Mouse (Mus musculus) kidney, embryonic 15.5 days (tissue): ENCODE results near the gene Ifitm6. TPM values are rescaled to one million over a fixed set of nuclear protein-coding genes. Genes with fewer than 3 reads are reported as not detected.
"Not testable (repeated sequence)": the region's sequence is repeated elsewhere in the genome, so short reads cannot be mapped to it uniquely, and the experiment has no call there.

ENCODE experiments used
- ATAC-seq: fragments of 200-750 bp; cut with Nextera tagmentation; replicated peaks from 2 replicates; pipeline ENCODE4 v1.8.0; 2017; ENCODE audit warnings: moderate TSS enrichment; ENCODE audit not compliant: low FRiP score
- H3K27ac ChIP-seq: fragments of 300-500 bp; sonication (generic); 2 replicates; pipeline ENCODE4 v1.5.1; 2015; ENCODE audit warnings: mild to moderate bottlenecking, inconsistent platforms
- H3K27me3 ChIP-seq: fragments of 300-500 bp; sonication (generic); 2 replicates; pipeline ENCODE4 v1.6.1; 2015; ENCODE audit warnings: inconsistent platforms
- H3K36me3 ChIP-seq: fragments of 300-500 bp; sonication (generic); 2 replicates; pipeline ENCODE4 v1.6.1; 2015; ENCODE audit warnings: inconsistent platforms
- H3K4me1 ChIP-seq: fragments of 300-500 bp; sonication (generic); 2 replicates; pipeline ENCODE4 v1.6.1; 2015; ENCODE audit warnings: inconsistent platforms
- H3K4me2 ChIP-seq: fragments of 300-500 bp; sonication (generic); 2 replicates; pipeline ENCODE4 v1.6.1; 2015; ENCODE audit warnings: moderate library complexity, mild to moderate bottlenecking, inconsistent platforms
- H3K4me3 ChIP-seq: fragments of 300-500 bp; sonication (generic); replicated peaks from 2 replicates; pipeline ENCODE4 v1.5.1; 2015; ENCODE audit warnings: mild to moderate bottlenecking, inconsistent platforms
- H3K9ac ChIP-seq: fragments of 300-500 bp; sonication (generic); 2 replicates; pipeline ENCODE4 v1.6.1; 2015; ENCODE audit warnings: mild to moderate bottlenecking, inconsistent platforms
- H3K9me3 ChIP-seq: fragments of 300-500 bp; sonication (generic); replicated peaks from 2 replicates; pipeline ENCODE4 v1.6.1; 2016; ENCODE audit warnings: inconsistent platforms
- WGBS: fragments of 180-500 bp; shearing (Covaris S2); methylation state at CpG from one replicate; pipeline ENCODE4 v1.1.7; 2015; ENCODE audit warnings: mixed read lengths; 5-methylcytosine and 5-hydroxymethylcytosine counted together
- polyA plus RNA-seq: library from polyadenylated mRNA; unstranded; fragments of >200 nt; fragmentation: Nextera tagmentation; extraction: Ambion mirVana; gene quantifications from 2 replicates; pipeline ENCODE4 v1.2.1, GENCODE M21; 2015

The Ifitm6 gene
- polyA plus RNA-seq, 1 experiment from 2014 or later, result 2.2 TPM

DNA sequence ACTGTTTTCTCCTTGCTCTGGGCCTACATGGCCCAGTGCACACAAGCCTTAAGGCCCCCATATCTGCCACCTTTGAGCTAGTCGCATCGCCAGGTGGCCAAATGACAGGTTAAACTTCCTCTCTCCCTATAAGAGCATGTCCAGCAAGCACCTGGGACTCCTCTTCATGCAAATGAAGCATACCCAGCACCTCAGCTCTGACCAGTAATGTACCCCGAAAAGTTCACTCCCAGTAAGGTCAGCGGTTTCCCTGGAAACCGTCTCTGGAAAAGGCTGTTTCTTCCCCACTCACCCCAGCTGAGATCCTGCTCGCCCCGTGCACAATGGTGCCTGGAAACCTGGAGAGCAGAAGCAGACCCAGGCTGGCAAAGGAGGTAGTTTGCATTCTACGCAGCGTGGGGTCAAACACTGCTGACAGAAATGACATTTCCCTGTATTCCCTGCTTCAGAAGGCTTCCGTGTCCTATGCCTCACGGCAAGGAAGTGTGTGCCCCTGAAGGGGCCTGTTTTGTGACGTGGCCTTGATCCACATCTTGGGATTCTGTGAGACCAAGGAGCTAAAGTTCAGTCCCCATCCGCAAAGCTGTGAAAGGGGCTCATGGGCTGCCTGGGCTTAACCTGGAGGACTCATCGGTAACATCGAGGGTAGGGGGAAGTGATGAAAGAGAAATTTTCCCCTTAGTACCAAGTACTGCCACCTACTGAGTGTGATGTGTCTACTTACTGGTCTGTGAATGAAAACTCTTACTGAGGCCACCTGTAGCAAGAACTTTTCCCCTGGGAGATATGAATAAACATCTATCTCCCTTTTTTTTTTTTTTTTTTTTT, 16.6 kb downstream of the Ifitm6 start:
- no peak for ATAC-seq
- Histone ChIP-seq H3K4me2 (no peak overlapping the region), H3K4me1 (no peaks in the 10 kb centered on the region), H3K9ac (no peak overlapping the region), H3K27ac (no peak overlapping the region), H3K9me3 (no peaks in the 10 kb centered on the region), H3K36me3 (no peaks in the 10 kb centered on the region), H3K4me3 (no peak overlapping the region), H3K27me3 (no peaks in the 10 kb centered on the region)
- WGBS, result 80% methylated on average over 15 of the region's 15 CpGs

- no peak overlapping the region for H3K9ac ChIP-seq
- no peaks in the 10 kb centered on the region for H3K4me1 ChIP-seq
- H3K27me3 ChIP-seq, result no peaks in the 10 kb centered on the region
- no peak overlapping the region for H3K4me3 ChIP-seq
- WGBS, result 87% methylated on average over 11 of the region's 11 CpGs
- H3K36me3 ChIP-seq, result no peaks in the 10 kb centered on the region
- no peaks in the 10 kb centered on the region for H3K9me3 ChIP-seq
- no peak overlapping the region for H3K27ac ChIP-seq
- no peak for ATAC-seq
- no peak overlapping the region for H3K4me2 ChIP-seq
These were observed 18.6 kb downstream of the Ifitm6 start for GRCm38 (mm10) chr7:140998853-140999700.

- no peaks in the 10 kb centered on the region for H3K27me3 ChIP-seq
- ATAC-seq, result no peak
- 61% methylated on average over 1 of the region's 1 CpGs for WGBS
These were observed 19.9 kb downstream of the Ifitm6 start for GRCm38 (mm10) chr7:140997817-140998216.

DNA sequence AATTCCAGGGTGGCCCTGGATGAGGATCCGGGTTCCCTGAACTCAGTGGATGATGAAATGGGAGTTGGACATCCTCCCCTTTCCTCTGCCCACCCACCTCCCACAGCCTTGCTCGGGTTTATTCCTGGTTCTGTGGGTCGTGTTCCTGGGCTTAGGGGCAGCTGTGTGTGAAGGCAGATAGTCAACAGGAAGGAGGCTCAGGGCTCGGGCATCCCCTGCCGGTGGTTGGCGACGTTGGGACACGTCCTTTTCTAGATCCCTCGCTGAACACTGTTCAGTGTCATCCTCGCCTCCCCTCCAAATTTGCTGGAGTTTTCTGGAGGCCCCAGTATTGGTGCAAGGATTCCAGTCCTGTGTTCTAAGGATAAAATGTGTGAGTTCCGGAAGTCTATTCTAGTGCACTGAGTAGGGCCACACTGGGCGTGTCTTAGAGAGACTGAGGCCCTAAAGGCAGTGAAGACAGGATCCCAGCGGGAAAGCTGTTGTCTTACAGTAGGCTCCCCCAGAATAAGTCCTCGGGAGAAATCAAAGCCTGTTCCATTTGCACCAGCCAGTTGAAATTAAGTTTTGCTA, 26.5 kb downstream of the Ifitm6 start:
- no peak for ATAC-seq
- Histone ChIP-seq H3K27me3 (no peaks in the 10 kb centered on the region), H3K27ac (no peak overlapping the region), H3K4me1 (no peaks in the 10 kb centered on the region), H3K4me2 (no peak overlapping the region), H3K4me3 (no peak overlapping the region), H3K36me3 (no peaks in the 10 kb centered on the region), H3K9ac (no peak overlapping the region), H3K9me3 (no peaks in the 10 kb centered on the region)
- 84% methylated on average over 14 of the region's 14 CpGs for WGBS

More at GRCm38 (mm10) chr7:140997817-140998216, 19.9 kb downstream of the Ifitm6 start:
- Histone ChIP-seq H3K4me1 (no peaks in the 10 kb centered on the region), H3K4me3 (no peak overlapping the region), H3K9ac (no peak overlapping the region), H3K9me3 (no peaks in the 10 kb centered on the region), H3K4me2 (no peak overlapping the region), H3K27ac (no peak overlapping the region), H3K36me3 (no peaks in the 10 kb centered on the region)

GRCm38 (mm10) chr7:140990622-140991021, 27.1 kb downstream of the Ifitm6 start:
- H3K4me2 ChIP-seq, result no peak overlapping the region
- no peaks in the 10 kb centered on the region for H3K27me3 ChIP-seq
- H3K4me3 ChIP-seq, result no peak overlapping the region
- H3K36me3 ChIP-seq, result no peaks in the 10 kb centered on the region
- H3K9ac ChIP-seq, result no peak overlapping the region
- no peak for ATAC-seq
- WGBS, result 66% methylated on average over 5 of the region's 5 CpGs
- no peak overlapping the region for H3K27ac ChIP-seq
- H3K4me1 ChIP-seq, result no peaks in the 10 kb centered on the region
- no peaks in the 10 kb centered on the region for H3K9me3 ChIP-seq

- no peak overlapping the region for H3K9ac ChIP-seq
- no peaks in the 10 kb centered on the region for H3K27me3 ChIP-seq
- no peak overlapping the region for H3K27ac ChIP-seq
- ATAC-seq, result no peak
- H3K4me3 ChIP-seq, result no peak overlapping the region
- H3K36me3 ChIP-seq, result no peaks in the 10 kb centered on the region
- H3K4me1 ChIP-seq, result no peaks in the 10 kb centered on the region
- H3K4me2 ChIP-seq, result no peak overlapping the region
- H3K9me3 ChIP-seq, result no peaks in the 10 kb centered on the region
- 43% methylated on average over 6 of the region's 6 CpGs for WGBS
These were observed 27.5 kb downstream of the Ifitm6 start for GRCm38 (mm10) chr7:140990185-140990584.

GRCm38 (mm10) chr7:140989022-140989421, 28.7 kb downstream of the Ifitm6 start:
- Histone ChIP-seq H3K9me3 (no peaks in the 10 kb centered on the region), H3K27ac (no peak overlapping the region), H3K27me3 (no peaks in the 10 kb centered on the region), H3K9ac (no peak overlapping the region), H3K4me2 (no peak overlapping the region), H3K36me3 (no peaks in the 10 kb centered on the region), H3K4me3 (no peak overlapping the region), H3K4me1 (no peaks in the 10 kb centered on the region)
- ATAC-seq, result no peak
- WGBS, result 81% methylated on average over 4 of the region's 4 CpGs

- no peak overlapping the region for H3K27ac ChIP-seq
- no peaks in the 10 kb centered on the region for H3K9me3 ChIP-seq
- ATAC-seq, result no peak
- H3K4me1 ChIP-seq, result no peaks in the 10 kb centered on the region
- 91% methylated on average over 17 of the region's 17 CpGs for WGBS
- H3K36me3 ChIP-seq, result no peaks in the 10 kb centered on the region
- no peak overlapping the region for H3K4me3 ChIP-seq
- H3K4me2 ChIP-seq, result no peak overlapping the region
- no peak overlapping the region for H3K9ac ChIP-seq
- H3K27me3 ChIP-seq, result no peaks in the 10 kb centered on the region
These were observed 30.3 kb downstream of the Ifitm6 start for GRCm38 (mm10) chr7:140987182-140988138.

DNA sequence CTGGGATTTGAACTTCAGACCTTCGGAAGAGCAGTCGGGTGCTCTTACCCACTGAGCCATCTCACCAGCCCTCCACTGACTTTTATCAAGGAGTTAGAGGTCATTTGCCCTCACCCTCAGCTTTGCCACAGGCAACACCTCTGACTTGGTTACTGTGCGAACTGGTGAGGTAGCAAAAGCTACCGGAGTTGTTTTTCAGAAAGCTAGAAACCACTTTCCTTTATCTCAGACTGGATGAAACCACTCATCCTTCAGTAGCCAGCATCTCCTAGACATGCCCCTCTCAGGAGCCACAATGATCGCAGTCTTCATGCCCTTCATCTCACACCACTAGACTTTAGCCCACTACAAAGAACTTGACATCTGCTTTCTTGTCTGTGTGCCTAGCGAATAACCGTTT, 34.8 kb downstream of the Ifitm6 start:
- Histone ChIP-seq H3K9me3 (no peaks in the 10 kb centered on the region), H3K9ac (no peak overlapping the region), H3K27ac (no peak overlapping the region), H3K4me2 (no peak overlapping the region), H3K4me1 (no peaks in the 10 kb centered on the region), H3K36me3 (no peaks in the 10 kb centered on the region), H3K4me3 (no peak overlapping the region), H3K27me3 (no peaks in the 10 kb centered on the region)
- no peak for ATAC-seq
- 90% methylated on average over 7 of the region's 7 CpGs for WGBS

GRCm38 (mm10) chr7:140981704-140982103, 36.0 kb downstream of the Ifitm6 start:
- Histone ChIP-seq H3K4me3 (no peak overlapping the region), H3K27me3 (no peaks in the 10 kb centered on the region), H3K9ac (no peak overlapping the region), H3K4me1 (no peaks in the 10 kb centered on the region), H3K9me3 (no peaks in the 10 kb centered on the region), H3K27ac (no peak overlapping the region), H3K36me3 (no peaks in the 10 kb centered on the region), H3K4me2 (no peak overlapping the region)
- 91% methylated on average over 8 of the region's 8 CpGs for WGBS
- ATAC-seq, result no peak

DNA sequence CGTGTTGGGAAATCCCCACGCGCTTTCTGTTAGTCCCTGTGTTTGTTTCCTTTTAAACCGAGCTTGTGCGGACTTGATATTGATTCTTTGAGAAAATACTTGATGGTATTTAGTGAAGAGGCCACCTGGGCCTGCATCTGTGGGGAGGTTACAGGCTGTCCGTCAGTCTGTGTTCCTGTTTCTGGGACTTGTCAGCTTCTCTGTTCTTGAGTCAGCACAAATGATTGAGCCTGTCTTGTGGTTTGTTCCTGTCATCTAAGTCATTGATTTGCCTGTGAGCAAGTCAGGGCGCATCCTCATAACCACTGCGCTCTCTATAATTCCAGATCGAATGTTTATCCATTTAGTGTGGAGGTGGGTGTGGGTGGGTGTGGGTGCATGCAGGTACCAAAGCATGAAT, 41.0 kb downstream of the Ifitm6 start:
- H3K4me3 ChIP-seq, H3K9ac ChIP-seq, H3K4me2 ChIP-seq, H3K9me3 ChIP-seq, H3K27me3 ChIP-seq, ATAC-seq, H3K36me3 ChIP-seq, H3K27ac ChIP-seq: not testable (repeated sequence)
- H3K4me1 ChIP-seq, result peaks cover 21% of the 10 kb centered on the region
- WGBS, result 92% methylated on average over 9 of the region's 9 CpGs
